Mouse (Mus musculus) limb, embryonic 12.5 days (tissue): Measurements from ENCODE around the gene Btbd11. TPM values are rescaled to one million over a fixed set of nuclear protein-coding genes. Genes with fewer than 3 reads are reported as not detected.
A peak's percentile ranks its signal among the peaks of the same experiment; 100 is the strongest.

Source experiments
- ATAC-seq: fragments of 200-750 bp; cut with Nextera tagmentation; 2 replicates; pipeline ENCODE4 v1.8.0; 2017; ENCODE audit warnings: low read depth, moderate TSS enrichment; ENCODE audit not compliant: insufficient number of reproducible peaks, insufficient read depth, low FRiP score, low TSS enrichment
- H3K27ac ChIP-seq: fragments of 300-500 bp; sonication (generic); 2 replicates; pipeline ENCODE4 v1.5.1; 2016; ENCODE audit warnings: mild to moderate bottlenecking, moderate library complexity
- H3K27me3 ChIP-seq: fragments of 300-500 bp; sonication (generic); 2 replicates; pipeline ENCODE4 v1.6.1; 2016; ENCODE audit warnings: mild to moderate bottlenecking, moderate library complexity
- H3K36me3 ChIP-seq: fragments of 300-500 bp; sonication (generic); 2 replicates; pipeline ENCODE4 v1.6.1; 2016; ENCODE audit warnings: mild to moderate bottlenecking, moderate library complexity
- H3K4me1 ChIP-seq: fragments of 300-500 bp; sonication (generic); replicated peaks from 2 replicates; pipeline ENCODE4 v1.6.1; 2016
- H3K4me2 ChIP-seq: fragments of 300-500 bp; sonication (generic); 2 replicates; pipeline ENCODE4 v1.6.1; 2016; ENCODE audit warnings: mild to moderate bottlenecking, moderate library complexity
- H3K4me3 ChIP-seq: fragments of 300-500 bp; sonication (generic); replicated peaks from 2 replicates; pipeline ENCODE4 v1.5.1; 2016; ENCODE audit warnings: mild to moderate bottlenecking
- H3K9ac ChIP-seq: fragments of 300-500 bp; sonication (generic); replicated peaks from 2 replicates; pipeline ENCODE4 v1.6.1; 2016; ENCODE audit warnings: mild to moderate bottlenecking, moderate library complexity
- H3K9me3 ChIP-seq: fragments of 300-500 bp; sonication (generic); 2 replicates; pipeline ENCODE4 v1.6.1; 2016; ENCODE audit warnings: mild to moderate bottlenecking, moderate library complexity
- WGBS: fragments of 180-500 bp; shearing (Covaris S2); methylation state at CpG from one replicate; pipeline ENCODE4 v1.1.7; 2016; 5-methylcytosine and 5-hydroxymethylcytosine counted together
- polyA plus RNA-seq: library from polyadenylated mRNA; unstranded; fragments of >200 nt; fragmentation: Nextera tagmentation; extraction: Ambion mirVana; gene quantifications from 2 replicates; pipeline ENCODE4 v1.2.1, GENCODE M21; 2016

Gene Btbd11
- polyA plus RNA-seq, 1 experiment from 2014 or later: 12.1 TPM

DNA sequence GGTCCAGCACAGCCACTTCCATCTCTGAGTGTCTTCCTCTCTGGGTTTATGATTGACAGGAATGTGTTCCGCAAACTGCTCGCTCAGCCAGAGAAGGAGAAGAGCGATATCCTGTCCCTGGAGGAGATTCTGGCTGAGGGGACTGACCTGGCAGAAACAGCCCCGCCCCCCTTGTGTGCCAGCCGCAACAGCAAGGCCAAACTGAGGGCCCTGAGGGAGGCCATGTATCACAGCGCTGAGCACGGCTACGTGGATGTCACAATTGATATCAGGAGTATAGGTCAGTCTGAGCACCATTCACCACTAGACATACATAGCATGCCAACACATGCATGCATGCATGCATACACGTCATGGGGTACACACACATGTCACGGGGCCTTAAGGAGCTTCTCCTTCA, 245.4 kb downstream of the Btbd11 start:
- H3K9ac ChIP-seq: no peak overlapping the region
- ATAC-seq: no peak
- H3K27me3 ChIP-seq: no peaks in the 10 kb centered on the region; the same call in 1 of the 2 replicates
- H3K9me3 ChIP-seq: no peaks in the 10 kb centered on the region
- H3K4me2 ChIP-seq: no peak overlapping the region
- H3K36me3 ChIP-seq: peaks cover 3% of the 10 kb centered on the region; the same call in 1 of the 2 replicates
- H3K27ac ChIP-seq: no peak overlapping the region
- no peak overlapping the region for H3K4me3 ChIP-seq
- peaks cover 2% of the 10 kb centered on the region; the same call in 1 of the 2 replicates for H3K4me1 ChIP-seq
- WGBS: 85% methylated on average over 10 of the region's 10 CpGs

DNA sequence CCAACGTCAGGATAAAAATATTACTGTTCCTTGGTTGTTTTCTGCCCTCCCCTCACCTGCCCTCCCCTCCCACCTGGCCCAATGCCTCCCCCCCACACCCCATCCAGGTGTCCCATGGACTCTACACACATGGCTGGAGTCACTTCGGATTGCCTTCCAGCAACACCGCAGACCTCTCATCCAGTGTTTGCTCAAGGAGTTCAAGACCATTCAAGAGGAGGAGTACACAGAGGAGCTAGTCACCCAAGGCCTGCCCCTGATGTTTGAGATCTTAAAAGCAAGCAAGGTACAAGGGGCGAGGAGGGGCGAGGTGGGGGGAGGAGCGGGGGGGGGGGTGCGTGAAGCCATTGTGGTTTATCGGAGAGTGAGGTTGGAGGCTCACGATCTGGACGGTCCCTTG, 247.0 kb downstream of the Btbd11 start:
- no peak for ATAC-seq
- Histone ChIP-seq H3K9me3 (no peaks in the 10 kb centered on the region), H3K4me1 (peaks cover 2% of the 10 kb centered on the region; the same call in 1 of the 2 replicates), H3K9ac (no peak overlapping the region), H3K27ac (no peak overlapping the region), H3K27me3 (no peaks in the 10 kb centered on the region; the same call in 1 of the 2 replicates), H3K36me3 (peaks cover 3% of the 10 kb centered on the region; the same call in 1 of the 2 replicates), H3K4me3 (no peak overlapping the region), H3K4me2 (no peak overlapping the region)
- WGBS: 89% methylated on average over 10 of the region's 10 CpGs

GRCm38 (mm10) chr10:85637580-85637979, 251.0 kb downstream of the Btbd11 start:
- Histone ChIP-seq H3K27ac (no peak overlapping the region), H3K9ac (no peak overlapping the region), H3K4me1 (peaks cover 2% of the 10 kb centered on the region; the same call in 1 of the 2 replicates), H3K27me3 (no peaks in the 10 kb centered on the region), H3K36me3 (no peaks in the 10 kb centered on the region; the same call in 1 of the 2 replicates), H3K9me3 (no peaks in the 10 kb centered on the region), H3K4me3 (no peak overlapping the region), H3K4me2 (no peak overlapping the region)
- WGBS: 32% methylated on average over 7 of the region's 7 CpGs
- no peak for ATAC-seq

DNA sequence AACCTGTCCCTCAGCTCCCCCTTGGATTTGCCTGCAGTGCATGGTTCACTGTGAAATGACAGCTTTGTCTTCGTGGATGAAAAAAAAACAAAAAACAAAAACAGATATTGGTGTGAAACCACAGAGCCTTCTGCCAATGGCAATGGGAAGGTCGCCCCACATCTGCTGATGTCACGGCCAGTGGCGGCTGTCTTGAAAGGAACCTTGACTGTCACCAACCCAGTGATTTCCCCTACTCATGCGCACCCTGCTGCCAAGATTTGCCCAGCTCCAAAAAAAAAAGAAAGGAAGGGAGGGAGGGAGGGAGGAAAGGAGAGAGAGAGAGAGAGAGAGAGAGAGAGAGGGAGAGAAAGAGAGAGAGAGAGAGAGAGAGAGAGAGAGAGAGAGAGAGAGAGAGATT, 251.5 kb downstream of the Btbd11 start:
- Histone ChIP-seq H3K4me2 (no peak overlapping the region), H3K36me3 (no peaks in the 10 kb centered on the region; the same call in 1 of the 2 replicates), H3K9me3 (no peaks in the 10 kb centered on the region), H3K4me3 (no peak overlapping the region), H3K4me1 (peaks cover 2% of the 10 kb centered on the region; the same call in 1 of the 2 replicates), H3K27ac (no peak overlapping the region), H3K27me3 (no peaks in the 10 kb centered on the region), H3K9ac (no peak overlapping the region)
- ATAC-seq: no peak
- WGBS: 58% methylated on average over 5 of the region's 5 CpGs

DNA sequence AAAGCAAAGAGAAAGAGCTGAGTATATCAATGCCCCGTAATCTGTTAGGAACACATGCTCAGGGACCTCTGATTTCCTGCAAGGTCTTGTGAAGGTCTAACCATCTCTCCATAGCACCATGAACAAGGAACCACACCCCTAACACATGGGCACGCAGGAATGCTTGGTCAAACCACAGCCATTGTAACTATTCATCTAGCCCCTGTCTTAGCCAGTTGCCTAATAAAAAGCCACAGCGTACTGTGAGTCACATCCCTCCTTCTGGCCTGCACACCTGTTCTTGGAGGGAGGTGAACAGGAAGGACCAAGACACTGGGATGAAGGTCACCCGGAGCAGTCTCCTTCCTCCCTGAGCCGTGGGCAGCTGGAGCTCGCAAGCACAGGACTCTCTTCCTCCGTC, 253.0 kb downstream of the Btbd11 start:
- Histone ChIP-seq H3K36me3 (no peaks in the 10 kb centered on the region; the same call in 1 of the 2 replicates), H3K27me3 (no peaks in the 10 kb centered on the region), H3K9ac (no peak overlapping the region), H3K4me3 (no peak overlapping the region), H3K9me3 (no peaks in the 10 kb centered on the region), H3K4me1 (peaks cover 2% of the 10 kb centered on the region; the same call in 1 of the 2 replicates), H3K27ac (no peak overlapping the region), H3K4me2 (no peak overlapping the region)
- WGBS: 74% methylated on average over 7 of the region's 7 CpGs
- ATAC-seq: no peak

DNA sequence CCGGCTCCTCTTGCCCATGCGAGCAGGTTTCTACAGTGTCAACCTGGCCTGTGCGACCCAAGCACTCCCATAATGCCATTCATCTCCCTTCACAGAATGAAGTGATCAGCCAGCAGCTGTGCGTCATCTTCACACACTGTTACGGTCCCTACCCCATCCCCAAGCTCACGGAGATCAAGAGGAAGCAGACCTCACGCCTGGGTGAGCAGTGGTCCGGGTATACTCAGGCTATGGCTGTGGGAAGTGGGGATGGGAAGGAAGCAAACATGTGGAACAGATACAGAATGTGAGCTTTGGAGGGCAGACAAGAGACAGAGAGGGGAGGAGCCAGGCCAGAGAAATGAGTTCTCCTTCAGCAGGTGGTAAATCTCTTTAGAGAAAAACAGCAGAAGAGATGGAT, 253.8 kb downstream of the Btbd11 start:
- peaks cover 2% of the 10 kb centered on the region; the same call in 1 of the 2 replicates for H3K4me1 ChIP-seq
- no peak overlapping the region for H3K4me3 ChIP-seq
- H3K36me3 ChIP-seq: no peaks in the 10 kb centered on the region
- no peak overlapping the region for H3K4me2 ChIP-seq
- no peak overlapping the region for H3K27ac ChIP-seq
- H3K9me3 ChIP-seq: no peaks in the 10 kb centered on the region
- WGBS: 79% methylated on average over 8 of the region's 8 CpGs
- no peak for ATAC-seq
- no peaks in the 10 kb centered on the region for H3K27me3 ChIP-seq
- no peak overlapping the region for H3K9ac ChIP-seq

DNA sequence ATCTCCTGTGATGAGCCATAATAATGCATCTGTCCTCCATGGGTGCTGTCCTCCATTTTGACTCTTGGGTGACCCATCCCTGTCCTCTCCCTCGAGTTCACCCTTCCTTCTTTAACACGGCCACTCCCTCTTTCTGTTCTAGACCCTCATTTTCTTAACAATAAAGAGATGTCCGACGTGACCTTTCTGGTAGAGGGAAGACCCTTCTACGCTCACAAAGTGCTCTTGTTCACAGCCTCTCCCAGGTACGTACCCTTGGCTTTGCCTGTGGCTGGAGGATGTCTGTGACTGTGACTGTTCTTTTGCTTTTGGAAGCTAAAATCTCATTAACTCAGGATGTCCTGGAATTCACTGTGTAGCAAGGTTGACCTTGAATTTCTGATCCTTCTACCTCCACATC, 258.7 kb downstream of the Btbd11 start:
- H3K9me3 ChIP-seq: no peaks in the 10 kb centered on the region
- WGBS: 85% methylated on average over 6 of the region's 6 CpGs
- peaks cover 9% of the 10 kb centered on the region; the same call in 1 of the 2 replicates for H3K4me1 ChIP-seq

DNA sequence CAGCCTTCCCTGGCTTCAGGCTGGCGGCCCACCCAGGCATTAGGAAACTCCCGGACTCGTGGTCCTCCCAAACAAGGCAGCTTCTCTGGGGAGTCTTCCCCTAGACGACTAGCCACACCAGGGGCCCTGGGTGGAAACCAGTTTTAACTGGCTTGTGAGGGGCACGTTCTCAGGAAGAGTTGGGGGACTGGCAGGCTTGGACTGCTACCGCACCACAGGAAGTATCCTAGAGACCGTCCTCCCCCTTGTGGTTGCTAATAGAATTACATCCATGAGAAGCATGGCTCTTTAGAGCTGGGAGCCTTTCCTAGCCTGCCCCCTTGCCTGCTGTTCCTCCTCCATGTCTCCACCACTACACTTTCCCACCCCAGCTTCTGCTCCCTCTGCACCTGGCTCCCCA, 265.1 kb downstream of the Btbd11 start:
- Histone ChIP-seq H3K36me3 (no peaks in the 10 kb centered on the region; the same call in 1 of the 2 replicates), H3K27ac (no peak overlapping the region), H3K9me3 (no peaks in the 10 kb centered on the region), H3K4me2 (no peak overlapping the region), H3K4me1 (peaks cover 11% of the 10 kb centered on the region; the same call in 1 of the 2 replicates), H3K9ac (no peak overlapping the region), H3K4me3 (no peak overlapping the region), H3K27me3 (no peaks in the 10 kb centered on the region)
- WGBS: 30% methylated on average over 7 of the region's 7 CpGs
- peak; percentile 22; the same call in 1 of the 2 replicates for ATAC-seq

More for the DNA sequence above, 258.7 kb downstream of the Btbd11 start:
- no peak overlapping the region for H3K27ac ChIP-seq
- H3K36me3 ChIP-seq: no peaks in the 10 kb centered on the region; the same call in 1 of the 2 replicates
- ATAC-seq: no peak
- no peak overlapping the region for H3K9ac ChIP-seq
- H3K4me3 ChIP-seq: no peak overlapping the region
- no peak overlapping the region for H3K4me2 ChIP-seq
- H3K27me3 ChIP-seq: no peaks in the 10 kb centered on the region

- no peak overlapping the region for H3K9ac ChIP-seq
- no peak overlapping the region for H3K4me2 ChIP-seq
- no peaks in the 10 kb centered on the region for H3K9me3 ChIP-seq
- H3K4me1 ChIP-seq: 0 out of 2 replicates have a peak, but pooled peaks cover 2% of the 10 kb centered on the region
- ATAC-seq: no peak
- 66% methylated on average over 4 of the region's 4 CpGs for WGBS
- no peak overlapping the region for H3K4me3 ChIP-seq
- no peaks in the 10 kb centered on the region for H3K27me3 ChIP-seq
- H3K27ac ChIP-seq: no peak overlapping the region
- 0 out of 2 replicates have a peak, but pooled peaks cover 3% of the 10 kb centered on the region for H3K36me3 ChIP-seq
Observed at GRCm38 (mm10) chr10:85655881-85656280, 269.3 kb downstream of the Btbd11 start.

DNA sequence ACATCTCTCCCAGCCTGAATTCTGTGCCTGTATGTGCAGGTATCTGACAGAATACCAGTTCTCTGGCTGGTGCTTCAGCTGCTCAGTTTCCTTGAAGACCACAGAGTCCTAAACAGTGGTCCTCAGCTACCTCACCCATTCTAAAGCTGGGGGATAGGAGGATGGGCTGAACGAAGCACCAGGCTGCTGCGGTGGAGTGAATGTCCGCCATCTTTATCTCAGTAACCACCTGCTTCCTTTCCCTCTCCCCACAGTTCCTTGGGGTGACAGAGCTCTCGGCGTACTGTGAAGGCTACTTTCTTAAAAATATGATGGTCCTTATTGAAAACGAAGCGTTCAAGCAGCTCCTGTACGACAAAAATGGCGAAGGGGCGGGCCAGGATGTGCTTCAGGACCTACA, 271.3 kb downstream of the Btbd11 start:
- Histone ChIP-seq H3K9ac (no peak overlapping the region), H3K36me3 (0 out of 2 replicates have a peak, but pooled peaks cover 3% of the 10 kb centered on the region), H3K4me1 (no peaks in the 10 kb centered on the region), H3K4me3 (no peak overlapping the region), H3K27me3 (no peaks in the 10 kb centered on the region), H3K9me3 (no peaks in the 10 kb centered on the region), H3K27ac (no peak overlapping the region), H3K4me2 (no peak overlapping the region)
- WGBS: 88% methylated on average over 10 of the region's 10 CpGs
- ATAC-seq: no peak

GRCm38 (mm10) chr10:85673512-85673921, 286.9 kb downstream of the Btbd11 start:
- Histone ChIP-seq H3K4me3 (no peak overlapping the region), H3K36me3 (no peaks in the 10 kb centered on the region), H3K4me1 (no peaks in the 10 kb centered on the region), H3K4me2 (no peak overlapping the region), H3K27me3 (no peaks in the 10 kb centered on the region), H3K27ac (no peak overlapping the region), H3K9ac (no peak overlapping the region), H3K9me3 (peaks cover 8% of the 10 kb centered on the region; the same call in 1 of the 2 replicates)
- 87% methylated on average over 8 of the region's 8 CpGs for WGBS
- no peak for ATAC-seq

- H3K9ac ChIP-seq: no peak overlapping the region
- no peaks in the 10 kb centered on the region for H3K27me3 ChIP-seq
- no peak overlapping the region for H3K27ac ChIP-seq
- H3K4me2 ChIP-seq: no peak overlapping the region
- H3K4me1 ChIP-seq: no peaks in the 10 kb centered on the region
- 27% methylated on average over 4 of the region's 4 CpGs for WGBS
- H3K36me3 ChIP-seq: no peaks in the 10 kb centered on the region
- H3K9me3 ChIP-seq: no peaks in the 10 kb centered on the region
- H3K4me3 ChIP-seq: no peak overlapping the region
- no peak for ATAC-seq
Observed at GRCm38 (mm10) chr10:85678635-85679034, 292.0 kb downstream of the Btbd11 start.
